Mouse (Mus musculus) midbrain, embryonic 14.5 days (tissue): Measurements from ENCODE around the gene Kctd15. TPM values are rescaled to one million over a fixed set of nuclear protein-coding genes. Genes with fewer than 3 reads are reported as not detected.

Experiments
- polyA plus RNA-seq: library from polyadenylated mRNA; unstranded; fragments of >200 nt; fragmentation: Nextera tagmentation; extraction: Ambion mirVana; gene quantifications from 2 replicates; pipeline ENCODE4 v1.2.1, GENCODE M21; 2014

Gene Kctd15
- polyA plus RNA-seq, 1 experiment from 2014 or later = 17.5 TPM

Other genes starting within 250 kb of the Kctd15 start
- 14.7 and 14.9 TPM in 2 replicates for gene Chst8, start 156.0 kb upstream of the Kctd15 start, polyA plus RNA-seq